Mouse (Mus musculus) gonadal fat pad, adult 2 months (tissue): Measurements from ENCODE around the gene Dazap2. TPM values are rescaled to one million over a fixed set of nuclear protein-coding genes. Genes with fewer than 3 reads are reported as not detected.
"Not testable (repeated sequence)": the region's sequence is repeated elsewhere in the genome, so short reads cannot be mapped to it uniquely, and the experiment has no call there.

Source experiments
- DNase-seq: peaks from one replicate; pipeline ENCODE4 v3.0.0-alpha.2; 2012; ENCODE audit warnings: low read depth
- polyA plus RNA-seq: library from polyadenylated mRNA; depleted of rRNA; stranded (reverse); fragments of >200 nt; gene quantifications from 2 replicates; pipeline ENCODE4 v1.2.3, GENCODE M21; 2012; rRNA removed

Gene Dazap2
- 863 and 939 TPM in 2 replicates for polyA plus RNA-seq

DNA sequence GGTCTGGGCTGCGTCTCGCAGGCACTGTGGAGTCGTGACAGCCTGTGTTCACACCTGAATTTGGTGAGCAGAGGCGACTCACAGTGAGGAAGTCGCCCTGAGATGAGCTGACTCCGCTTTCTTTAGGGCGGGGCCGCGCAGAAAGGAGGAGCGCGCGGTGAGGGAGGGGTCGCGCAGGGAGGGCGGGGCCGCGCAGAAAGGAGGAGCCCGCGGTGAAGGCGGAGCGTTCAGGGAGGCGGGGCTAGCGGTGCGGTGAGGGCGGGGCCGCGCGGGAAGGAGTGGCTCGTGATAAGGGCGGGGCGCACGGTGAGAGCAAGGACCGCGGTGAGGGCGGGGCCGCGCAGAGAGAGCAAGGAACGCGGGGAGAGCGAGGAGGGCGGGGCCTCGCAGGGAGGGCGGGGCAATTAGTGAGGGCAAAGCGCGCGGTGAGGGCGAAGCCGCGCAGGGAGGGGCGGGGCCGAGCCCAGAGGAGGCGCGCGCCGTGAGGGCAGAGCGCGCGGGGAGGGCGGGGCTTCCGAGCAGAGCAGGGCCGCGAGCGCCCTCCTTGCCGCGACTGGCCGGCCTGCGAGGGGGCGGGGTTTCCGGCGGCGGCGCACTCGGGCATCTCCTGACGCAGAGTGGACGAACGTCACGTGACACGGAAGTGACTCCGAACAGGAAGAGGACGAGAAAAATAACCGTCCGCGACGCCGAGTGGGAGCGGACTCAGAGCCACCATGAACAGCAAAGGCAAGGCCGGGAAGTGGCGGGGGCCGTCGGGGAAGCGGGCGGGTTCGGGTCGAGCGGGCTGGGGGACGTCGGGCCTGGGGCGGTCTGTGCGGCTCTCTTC is at the start of gene Dazap2:
Dazap2 (plus strand) TSS at position 354 of the 829 bp plus-strand sequence.
- no peak for DNase-seq

DNA sequence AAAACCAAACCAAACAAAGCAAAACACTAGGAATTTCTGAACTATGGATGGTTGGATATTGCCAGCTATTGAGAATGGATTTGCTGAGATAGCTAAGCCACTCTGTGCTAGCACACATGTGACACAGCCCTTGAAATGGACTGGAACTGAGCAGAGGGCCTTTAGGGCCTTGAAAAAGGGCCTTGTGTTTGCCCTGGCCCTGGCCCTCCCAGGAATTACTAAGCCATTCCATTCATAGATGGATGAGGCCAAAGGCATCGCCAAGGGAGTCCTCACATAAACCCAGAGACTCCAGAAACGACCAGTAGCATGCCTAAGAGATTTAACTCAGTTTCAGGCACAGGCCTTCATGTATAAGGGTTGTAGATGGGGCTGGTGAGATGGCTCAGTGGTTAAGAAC is 48.6 kb upstream of the Dazap2 start:
- DNase-seq = no peak

DNA sequence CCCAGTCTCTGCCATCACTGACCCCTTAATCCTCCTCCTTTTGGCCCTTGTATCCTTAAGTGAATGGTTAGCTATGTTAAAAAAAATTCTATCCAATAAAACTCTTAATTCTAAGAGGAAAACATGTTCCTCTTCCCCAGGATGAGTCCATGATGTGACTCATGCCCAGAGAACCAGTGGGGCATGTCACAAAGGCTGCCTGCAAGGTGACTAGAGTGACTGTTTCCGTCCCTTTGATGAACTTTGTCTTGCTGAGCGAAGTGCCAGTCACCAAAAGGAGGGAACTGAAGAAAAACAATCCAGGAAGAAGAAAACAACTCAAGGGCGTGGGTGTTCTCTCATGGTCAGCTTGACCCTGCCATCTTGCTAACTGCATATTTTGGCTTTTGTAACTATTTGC is 45.9 kb upstream of the Dazap2 start:
- no peak for DNase-seq

DNA sequence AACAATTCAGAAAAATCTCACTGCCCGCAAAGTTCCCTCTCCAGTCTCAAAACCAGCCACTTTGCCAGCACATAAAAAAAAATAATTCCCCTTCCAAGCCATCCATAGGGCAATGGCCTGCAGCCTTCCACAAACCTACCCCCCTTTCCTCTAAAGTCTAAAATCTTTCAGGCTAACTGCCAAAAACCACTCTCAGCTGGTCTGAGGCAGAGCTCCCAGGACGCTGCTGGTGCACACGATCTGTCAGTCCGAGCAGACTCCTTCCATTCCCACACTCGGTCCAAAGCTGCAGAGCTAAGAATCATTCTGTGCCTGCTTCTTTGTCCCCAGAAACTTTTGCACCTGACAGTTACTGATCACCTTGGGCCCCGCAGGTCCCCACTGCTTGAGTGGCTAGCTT is 41.2 kb upstream of the Dazap2 start:
- no peak for DNase-seq

DNA sequence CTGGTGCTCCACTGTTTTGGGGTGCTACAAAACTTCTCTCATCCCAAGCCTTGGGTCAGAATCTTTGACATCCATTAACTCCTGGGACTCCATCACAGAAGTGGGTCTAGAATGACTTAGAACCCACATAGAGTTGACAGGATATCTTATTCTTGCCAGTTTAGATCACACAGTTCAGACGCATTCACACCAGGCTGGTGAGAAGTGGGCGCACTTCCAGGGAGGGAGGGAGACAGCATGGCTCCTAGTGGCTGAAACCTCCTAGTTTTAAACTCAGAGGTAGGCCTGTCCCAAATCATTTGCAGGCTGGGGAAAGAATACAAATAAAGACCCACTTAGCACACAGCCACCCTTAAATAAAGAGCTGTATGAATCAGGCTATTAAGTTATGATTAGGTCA is 40.8 kb upstream of the Dazap2 start:
- no peak for DNase-seq

DNA sequence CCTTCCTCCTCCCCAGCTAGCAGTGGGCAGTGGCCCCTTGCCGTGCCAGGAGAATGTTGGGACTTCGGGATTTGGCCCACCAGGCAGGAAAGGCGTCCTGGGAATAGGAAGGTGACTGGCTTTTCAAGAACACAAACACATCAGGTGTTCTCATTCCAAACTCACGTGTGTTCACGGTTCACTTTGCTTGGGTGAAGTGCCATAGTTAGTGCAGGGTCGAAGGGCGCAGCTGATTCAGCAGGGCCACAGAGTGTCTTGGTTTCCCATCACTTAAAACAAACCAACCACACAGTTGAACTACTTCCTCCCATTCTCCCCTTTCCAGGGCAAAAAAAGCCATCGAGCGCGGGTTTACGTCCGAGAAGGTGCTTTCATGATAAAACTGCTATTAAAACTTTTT is 39.8 kb upstream of the Dazap2 start:
- DNase-seq = no peak

DNA sequence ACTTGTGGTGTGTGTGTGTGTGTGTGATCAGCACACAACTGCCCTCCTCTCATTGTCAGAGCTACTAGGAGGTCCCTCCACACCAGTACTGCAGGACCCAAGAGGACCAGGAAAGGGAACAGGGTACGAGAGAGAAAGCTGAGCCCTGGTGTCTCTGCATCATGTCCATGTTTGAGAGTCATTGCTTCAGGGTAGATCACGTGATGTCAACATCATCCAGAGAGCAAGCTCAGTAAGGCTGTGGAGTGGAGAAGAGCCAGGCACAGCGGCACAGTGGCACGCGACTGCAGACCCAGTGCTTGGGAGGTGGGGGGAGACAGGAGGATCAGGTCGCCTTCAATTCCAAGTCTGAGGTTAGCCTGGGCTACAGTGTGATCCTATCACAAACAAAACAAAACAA is 38.8 kb upstream of the Dazap2 start:
- DNase-seq = no peak

DNA sequence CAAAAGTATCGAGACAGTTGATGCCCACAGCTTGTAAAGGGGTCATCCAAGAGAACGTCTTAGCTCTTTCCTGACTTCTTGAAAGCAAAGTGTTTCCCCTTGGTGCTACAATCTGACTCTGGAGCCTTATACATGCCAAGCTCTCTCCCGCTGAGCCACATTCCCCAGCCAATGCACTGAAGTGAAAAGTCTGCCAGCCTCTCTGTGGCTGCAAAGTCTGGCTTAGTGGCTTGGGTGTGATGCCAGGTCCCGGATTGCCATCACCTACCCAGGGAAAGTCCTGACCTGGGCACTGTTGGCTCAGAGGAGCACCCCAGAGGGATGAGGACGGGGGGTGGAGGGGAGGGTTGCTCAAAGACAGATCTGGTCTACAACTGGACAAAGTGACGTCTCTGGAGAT is 38.3 kb upstream of the Dazap2 start:
- DNase-seq = no peak

DNA sequence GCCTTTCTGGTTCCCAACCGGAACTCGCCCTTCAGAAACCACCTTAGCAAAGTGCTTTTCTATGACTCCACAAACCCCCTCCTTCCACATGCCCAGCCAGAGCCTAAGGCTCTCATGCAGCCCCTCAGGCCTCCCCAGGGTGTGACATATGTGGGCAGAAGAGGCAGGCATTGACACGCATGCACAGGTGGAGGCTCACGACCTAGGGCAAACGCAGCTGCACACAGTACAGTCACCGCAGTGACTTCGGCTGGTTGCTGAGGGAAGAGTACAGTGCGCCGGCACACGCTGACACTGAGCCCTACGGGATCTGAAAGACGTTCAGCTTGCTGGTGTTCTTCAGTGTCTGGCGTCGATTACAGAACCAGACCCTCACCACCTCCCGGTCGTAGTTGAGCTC is 37.2 kb upstream of the Dazap2 start:
- no peak for DNase-seq

DNA sequence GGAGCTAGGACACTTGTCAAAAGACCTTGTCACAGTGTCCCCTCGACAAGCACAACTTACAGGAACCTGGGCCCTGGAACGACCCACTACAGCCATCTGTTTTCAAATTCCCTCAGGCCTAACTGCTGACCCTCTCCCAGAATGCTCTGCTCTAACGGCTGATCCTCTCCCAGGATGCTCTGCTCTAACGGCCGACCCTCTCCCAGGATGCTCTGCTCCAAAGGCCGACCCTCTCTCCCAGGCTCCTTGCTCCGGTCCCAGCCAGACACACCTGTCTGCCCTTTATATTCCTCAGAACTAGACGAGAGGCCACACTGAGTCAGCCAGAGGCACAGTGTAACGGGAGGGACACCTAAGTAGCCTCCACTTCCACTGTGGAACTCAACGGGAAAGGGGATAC is 35.0 kb upstream of the Dazap2 start:
- no peak for DNase-seq

DNA sequence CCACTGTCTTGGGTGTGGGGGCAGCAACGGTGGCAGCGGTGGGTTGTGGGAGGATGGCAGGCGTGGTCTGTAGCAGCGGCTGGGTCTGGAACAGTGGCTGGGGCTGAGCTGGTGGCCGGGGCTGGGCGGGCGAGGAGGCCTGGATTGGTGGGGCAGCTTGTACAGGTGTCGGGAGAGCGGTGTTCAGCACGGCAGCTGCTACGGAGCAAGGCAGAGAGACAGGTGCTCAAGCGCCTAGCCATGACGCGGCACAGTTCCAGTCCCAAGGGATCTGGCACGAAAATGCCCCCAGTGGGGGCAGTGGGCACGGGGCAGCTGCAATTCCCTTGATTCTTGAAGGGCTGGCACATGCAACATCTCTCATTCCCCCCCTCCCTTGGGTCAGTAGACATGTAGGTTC is 29.2 kb upstream of the Dazap2 start:
- no peak for DNase-seq

DNA sequence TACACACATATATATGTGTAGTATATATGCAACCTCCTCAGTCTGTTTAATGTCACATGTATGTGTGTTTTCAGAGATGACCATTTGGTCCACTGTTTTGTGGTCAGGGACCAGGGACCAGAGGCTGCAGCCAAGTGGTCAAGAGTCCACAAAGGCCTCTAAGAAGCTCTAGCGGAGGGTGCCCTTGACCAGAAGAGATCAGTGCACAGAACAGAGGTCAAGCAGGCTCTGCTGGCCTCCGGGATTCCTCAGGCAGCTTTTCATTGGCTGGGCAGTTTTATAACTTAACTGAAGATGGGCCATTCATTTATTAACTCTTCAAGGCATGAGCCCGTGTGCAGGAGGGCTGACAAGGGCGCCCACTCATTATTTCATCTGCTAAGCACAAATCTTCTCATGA is 28.0 kb upstream of the Dazap2 start:
- DNase-seq = no peak

DNA sequence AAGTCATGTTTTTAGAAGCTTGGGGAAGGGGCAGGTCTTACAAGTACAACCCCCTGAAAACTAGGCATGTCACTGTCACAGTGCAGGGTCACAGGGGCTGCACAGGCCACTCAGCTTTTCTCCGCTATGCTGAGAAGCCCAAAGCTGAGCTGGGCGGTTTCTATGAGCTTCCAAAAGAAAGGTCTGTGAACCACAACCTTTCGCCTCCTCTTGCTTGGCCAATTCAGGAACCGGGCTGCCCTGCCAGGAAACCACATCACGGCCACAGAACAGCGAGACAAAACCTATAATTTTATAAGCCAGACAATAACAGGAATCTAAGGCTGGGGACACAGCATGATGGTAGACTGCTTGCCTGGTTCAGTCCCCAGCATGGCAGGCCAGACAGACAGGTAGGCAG is 26.9 kb upstream of the Dazap2 start:
- DNase-seq = no peak

DNA sequence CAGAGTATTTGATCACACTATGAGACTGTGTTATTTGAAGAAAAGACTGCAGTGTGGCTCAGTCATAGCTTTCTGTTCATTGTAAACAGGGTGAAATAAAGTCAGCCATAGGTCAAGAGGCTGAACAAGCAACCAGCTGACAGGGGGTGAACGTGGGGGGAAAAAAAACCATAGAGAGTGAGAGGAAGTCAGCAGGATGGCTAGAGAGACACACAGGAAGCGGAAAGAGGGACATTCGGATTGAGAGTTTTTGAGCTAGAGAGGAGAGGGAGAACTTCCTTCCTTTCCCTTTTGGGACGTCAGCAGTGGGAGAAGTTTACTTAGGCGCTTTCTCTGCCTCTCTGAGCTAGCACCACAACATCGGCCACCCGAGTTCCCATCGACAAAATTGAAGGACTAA is 24.7 kb upstream of the Dazap2 start:
- DNase-seq = no peak

DNA sequence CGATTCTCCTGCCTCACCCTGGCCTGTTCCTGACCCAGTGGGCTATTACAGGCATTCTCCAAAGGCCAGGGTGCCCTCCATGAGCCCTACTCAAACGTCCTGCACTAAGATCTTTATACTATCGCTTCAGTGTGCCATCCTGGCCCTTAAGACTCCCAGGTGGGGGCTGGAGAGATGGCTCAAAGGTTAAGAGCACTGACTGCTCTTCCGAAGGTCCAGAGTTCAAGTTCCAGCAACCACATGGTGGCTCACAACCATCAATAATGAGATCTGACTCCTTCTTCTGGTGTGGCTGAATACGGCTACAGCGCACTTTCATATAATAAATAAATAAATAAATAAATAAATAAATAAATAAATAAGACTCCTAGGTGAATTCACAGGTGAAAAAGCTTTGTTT is 22.3 kb upstream of the Dazap2 start:
- no peak for DNase-seq

DNA sequence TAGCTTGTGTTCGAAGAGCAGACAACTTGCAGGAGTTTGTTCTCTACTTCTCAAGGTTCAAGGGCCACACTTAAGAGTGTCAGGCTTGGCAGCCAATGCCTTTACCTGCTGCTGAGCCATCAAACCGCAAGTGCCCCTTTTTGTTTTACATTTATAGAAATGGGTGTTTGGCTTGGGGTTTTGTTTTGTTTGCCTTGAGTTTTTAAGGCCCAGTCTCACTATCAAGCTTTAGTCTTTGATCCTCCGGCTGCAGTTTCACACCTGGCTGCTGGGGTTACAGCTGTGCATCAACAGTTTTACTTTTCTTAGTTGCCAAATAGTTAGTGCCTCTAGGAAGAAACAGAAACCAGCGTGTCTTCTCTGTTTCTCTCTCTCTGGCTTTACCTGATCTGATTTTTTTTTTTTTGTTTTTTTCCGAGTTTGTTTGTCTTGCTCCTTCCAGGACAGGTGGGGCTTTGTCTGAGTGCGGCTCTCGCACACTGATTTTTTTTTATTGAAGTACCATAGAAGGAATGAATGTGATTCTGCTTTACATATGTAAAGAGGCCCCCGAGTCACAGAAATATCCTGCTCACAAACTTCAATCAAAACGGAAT is 16.8 kb upstream of the Dazap2 start:
- no peak for DNase-seq

DNA sequence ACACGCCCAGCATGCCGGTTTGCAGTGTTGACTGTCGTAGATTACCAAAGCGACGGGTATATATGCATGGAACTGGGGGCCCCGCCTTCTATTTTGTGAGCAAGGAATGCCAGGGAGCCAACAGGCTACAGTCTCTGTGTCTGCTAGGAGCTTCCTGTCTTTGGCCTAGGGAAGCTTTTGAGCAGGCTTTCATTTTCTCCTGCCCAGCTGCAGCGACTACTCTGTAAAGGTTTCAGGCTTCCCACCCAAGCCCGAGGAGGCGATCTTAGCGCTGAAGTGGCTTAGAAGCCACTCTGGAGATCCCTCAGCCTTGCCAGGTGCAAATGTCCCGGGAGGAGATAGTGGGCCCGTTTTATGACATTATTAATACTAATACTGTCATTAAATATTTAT is 16.3 kb upstream of the Dazap2 start:
- no peak for DNase-seq

DNA sequence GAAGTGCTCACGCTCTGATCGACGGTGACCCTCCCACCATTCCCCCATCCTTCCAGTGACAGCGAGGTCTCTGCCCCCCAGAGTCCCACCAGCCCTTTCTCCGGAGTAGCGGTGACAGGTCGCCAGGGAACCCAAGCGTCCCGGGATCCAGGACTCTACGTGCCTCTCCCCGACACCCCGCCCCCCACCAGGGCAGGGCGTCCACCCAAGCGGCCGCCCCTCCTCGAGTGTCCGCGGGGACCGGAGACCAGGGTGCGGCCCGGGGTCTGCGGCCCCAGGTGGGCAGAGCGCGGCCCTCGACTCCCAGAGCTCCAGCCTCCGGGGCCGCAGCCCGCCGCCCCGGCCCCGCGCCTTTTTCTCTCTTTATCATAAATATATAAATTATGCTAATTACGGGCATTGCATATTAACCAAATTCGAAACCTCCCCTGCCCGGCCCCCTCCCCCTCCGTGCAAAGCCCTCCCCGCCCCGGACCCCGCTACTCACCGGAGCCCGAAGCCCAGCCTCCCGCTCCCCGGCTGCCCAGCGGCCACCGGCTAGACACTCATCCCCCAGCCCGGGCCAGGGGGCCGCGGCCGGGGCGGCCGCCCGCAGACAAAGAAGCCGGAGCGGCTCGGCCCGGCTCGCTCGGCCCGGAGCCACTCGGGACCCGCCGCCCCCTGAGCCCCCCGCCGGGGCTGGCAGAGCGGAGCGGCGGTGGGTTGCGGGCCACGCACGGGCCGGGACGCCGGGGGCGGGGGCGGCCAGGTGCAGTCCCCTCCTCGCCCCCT is 15.7 kb upstream of the Dazap2 start, which contains the start of gene Pou6f1:
Pou6f1 (minus strand) TSS at position 709 of the 771 bp plus-strand sequence.
- DNase-seq = no peak

DNA sequence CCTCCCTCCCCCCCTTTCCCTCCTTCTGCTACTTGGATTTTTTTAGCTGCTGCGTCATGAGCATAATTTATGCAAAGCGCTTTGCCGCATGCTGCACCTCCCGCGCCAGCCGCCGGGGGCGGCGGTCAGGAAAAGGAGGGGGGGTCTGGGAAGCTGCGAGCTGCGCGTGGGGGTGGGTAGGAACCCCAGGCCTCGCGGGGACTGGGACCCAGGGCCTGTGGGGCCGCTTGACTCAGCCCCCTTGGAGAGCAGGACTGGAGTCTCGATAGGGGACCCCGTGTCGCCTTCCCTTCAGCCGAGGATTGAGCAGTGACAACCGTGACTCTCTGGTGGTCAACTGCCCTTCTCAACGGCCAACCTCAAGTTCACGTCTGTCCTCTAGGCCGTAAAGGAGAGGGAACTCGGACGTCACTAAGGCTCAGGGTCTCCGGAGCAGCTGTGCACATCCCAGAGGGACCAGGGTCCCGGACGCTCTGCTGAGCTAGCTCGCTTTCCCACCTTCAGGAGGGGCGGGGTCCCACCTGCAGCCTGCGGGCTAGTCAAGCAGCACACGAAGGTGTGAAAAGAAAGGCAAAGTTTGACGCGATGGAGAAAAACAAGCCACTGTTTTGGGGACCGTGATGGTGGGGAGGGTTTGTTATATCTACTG is 15.0 kb upstream of the Dazap2 start:
- DNase-seq = no peak

DNA sequence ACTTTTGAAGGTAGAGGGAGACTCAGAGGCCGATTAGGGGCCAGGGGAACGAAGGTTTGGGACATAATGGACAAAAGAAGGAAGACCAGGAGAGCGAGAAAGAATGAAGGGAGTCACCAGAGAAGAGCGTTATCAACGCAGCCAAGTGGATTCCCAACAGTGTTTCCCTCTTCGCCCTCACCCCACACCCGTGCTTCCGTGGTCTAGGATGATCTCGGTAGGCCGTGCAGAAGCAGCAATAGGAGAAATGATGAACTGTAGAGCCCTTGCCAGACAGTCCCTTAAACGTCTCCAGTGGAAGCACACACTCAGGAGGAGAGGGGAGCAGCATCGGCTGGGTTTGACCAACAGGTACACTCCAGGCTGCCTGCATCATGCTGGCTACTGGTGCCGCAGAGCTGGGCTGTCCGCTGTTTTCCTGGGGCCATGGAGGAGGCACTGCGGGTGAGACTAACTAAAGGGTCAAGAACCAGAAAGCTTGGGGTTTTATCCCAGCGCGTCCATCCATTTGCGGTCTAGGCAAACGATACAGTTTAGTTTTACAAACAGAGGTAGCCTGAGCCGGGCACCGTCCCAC is 14.4 kb upstream of the Dazap2 start:
- DNase-seq = no peak

DNA sequence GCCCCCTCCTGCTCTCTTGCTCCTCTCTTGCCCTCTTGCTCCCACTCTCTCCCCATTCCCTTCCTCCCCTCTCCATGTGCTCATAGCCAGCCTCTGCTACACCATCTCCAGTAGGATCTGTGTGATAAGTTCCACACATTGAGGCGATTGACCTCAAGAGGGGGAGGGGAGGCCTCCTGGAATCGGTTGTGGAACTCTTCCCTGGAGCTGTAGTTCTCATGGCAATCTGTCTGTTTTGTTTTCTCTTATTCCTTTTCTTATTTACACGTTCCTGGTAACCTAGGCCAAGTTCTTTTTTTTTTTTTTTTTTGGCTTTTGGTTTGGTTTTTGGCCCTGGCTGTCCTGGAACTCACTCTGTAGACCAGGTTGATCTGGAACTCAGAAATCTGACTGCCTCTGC is 13.5 kb upstream of the Dazap2 start:
- no peak for DNase-seq

DNA sequence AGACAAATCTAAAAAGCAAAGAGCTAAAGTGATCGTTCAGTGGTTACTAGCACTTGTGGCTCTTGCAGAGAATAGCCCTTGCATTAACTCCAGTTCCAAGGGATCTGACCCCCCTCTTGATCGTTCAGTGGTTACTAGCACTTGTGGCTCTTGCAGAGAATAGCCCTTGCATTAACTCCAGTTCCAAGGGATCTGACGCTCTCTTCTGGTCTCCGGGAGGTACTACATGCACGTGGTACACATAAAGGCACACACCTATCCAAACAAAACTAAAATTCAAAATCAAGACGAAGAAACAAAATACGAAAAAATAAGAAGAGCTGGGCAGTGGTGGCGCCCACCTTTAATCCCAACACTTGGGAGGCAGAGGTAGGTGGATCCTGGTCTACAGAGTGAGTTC is 8.5 kb upstream of the Dazap2 start:
- DNase-seq = not testable (repeated sequence)
